Mouse (Mus musculus) CD4-positive, CD25-positive, alpha-beta regulatory T cell, adult 2 months (primary cell): ENCODE measurements around the gene Gm20388.

Source experiments
- DNase-seq: peaks from one replicate; pipeline ENCODE4 v3.0.0-alpha.2; 2012; ENCODE audit warnings: low read depth, low spot score

Gm20388 gene

DNA sequence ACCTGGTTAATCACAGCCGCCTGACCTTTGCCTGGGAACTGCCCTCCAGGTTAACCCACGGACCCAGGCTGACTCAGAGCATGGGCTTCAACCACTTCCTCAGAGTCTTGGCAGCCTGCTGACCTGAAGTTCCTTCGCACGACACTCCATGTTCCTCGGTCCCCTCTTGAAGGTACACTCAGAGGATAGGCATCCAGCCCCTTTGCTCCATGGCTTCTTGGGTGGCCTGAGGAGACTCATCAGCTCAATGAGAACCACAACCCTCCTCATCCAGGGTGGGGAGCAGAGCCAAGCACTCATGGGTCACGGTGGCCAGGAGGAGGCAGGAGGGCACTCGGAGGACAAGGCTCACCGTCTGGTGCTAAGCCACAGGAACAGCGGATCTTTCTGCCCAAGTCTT, 1015.6 kb downstream of the Gm20388 start:
- no peak for DNase-seq

DNA sequence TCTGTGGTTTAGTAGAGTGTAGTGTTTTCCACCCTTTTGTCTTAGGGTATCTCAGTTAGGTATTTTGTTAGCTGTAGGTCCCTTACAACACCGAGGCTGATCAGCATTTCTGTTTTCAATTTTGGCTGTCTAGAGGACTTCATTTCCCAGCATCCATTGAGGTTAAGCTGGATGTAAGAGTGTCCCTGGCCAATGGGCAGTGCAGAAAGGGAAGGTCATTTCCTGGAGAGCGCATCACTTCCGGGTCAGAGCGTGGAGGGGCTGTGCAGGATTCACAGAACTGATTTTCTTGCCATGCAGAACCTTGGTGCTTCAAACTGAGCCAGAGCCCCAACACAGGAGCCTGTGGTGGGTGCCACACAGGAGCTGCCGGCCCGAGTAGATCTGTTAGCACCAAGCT, 1017.4 kb downstream of the Gm20388 start:
- DNase-seq = no peak

DNA sequence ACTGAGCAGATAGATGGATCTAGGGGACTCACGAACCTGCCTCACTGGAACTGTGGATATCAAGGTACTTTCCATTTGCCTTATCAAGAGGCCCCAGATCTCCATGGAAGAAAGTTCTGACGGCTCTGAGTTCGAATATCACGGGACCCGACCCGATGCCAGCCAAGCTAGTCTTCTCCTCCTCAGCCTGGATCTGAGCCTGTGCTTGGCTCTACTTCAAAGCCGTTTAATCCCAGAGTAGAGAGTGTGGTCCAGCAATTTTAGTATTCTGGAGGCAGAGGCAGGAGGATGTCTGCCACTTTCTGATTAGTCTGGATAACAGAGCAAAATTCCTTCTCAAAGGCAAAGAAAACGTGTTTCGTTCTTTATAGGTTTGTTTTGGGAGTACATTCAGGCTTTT, 1024.0 kb downstream of the Gm20388 start:
- DNase-seq = no peak

DNA sequence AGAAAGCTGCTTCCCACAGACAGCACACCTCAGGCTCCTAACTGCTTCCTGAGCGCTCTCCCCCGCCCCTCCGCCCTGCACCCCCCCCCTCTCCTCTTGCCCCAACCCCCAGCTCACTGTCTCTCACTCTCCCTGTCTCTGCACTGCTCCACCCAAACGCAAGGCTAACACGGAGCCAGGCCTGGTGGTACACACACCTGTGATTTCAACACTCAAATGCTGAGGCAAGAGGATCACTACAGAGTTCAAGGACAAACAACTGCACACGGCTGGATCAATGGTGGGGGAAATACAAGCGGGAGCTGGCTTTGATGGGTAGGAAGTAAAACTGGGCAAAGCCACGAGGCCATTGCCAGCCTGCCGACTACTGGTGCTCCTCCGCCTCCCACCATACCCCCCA, 1026.0 kb downstream of the Gm20388 start:
- no peak for DNase-seq

DNA sequence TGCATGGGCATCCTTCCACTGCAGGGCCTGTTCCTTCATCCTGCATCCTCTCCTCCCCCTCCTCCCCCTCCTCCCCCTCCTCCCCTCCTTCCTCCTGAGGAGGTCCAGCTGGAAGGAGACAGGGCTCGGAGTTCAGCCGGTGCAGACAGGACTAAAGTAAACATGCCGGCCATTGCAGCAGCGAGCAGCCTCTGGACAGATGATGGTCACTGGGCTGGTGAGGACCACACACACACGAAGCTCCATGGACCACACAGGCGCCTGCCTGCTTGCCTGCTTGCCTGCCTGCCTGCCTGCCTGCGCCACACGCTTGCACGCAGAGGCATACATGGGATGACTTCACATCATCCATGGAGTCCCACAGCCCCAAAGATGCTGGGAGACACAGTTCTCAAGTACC, 1026.8 kb downstream of the Gm20388 start:
- no peak for DNase-seq

DNA sequence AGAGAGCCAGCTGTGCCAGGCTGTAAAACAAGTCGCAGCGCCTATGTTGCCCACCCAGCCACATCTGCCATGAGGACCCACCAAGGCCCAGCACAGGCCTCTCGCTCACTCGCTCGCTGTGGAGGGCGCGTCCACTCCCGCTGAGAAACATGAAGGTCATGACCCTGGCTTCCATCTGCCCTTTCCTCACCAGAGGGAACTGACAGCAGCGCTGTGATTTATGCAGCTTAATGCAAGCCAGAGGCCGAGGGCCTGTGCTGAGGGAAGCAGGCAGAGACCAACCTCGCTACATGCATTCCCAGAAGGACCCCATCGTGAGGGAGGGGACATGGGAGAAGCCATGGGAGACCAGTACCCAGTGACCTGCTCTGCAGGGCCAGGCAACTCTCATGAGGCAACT, 1029.6 kb downstream of the Gm20388 start:
- no peak for DNase-seq

DNA sequence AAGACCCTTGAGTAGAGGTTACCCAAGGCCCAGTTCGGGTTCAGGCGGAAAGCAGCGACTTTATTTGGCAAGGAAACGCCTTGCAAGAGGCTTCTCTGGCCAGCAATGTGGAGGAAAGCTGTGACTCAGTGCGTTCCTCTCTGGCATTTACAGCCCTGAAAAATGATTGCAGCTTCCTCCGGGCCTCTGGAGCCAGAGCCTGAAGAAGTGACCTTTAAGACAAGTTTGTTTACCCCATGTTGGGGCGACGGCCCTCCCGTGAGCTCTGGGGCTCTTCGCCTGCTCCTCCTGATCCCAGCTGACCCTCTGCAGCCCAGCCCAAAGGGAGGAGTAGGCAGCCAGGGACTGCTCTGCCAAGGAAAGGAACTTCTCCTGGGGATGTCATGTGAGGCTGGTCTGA, 1036.6 kb downstream of the Gm20388 start:
- no peak for DNase-seq

DNA sequence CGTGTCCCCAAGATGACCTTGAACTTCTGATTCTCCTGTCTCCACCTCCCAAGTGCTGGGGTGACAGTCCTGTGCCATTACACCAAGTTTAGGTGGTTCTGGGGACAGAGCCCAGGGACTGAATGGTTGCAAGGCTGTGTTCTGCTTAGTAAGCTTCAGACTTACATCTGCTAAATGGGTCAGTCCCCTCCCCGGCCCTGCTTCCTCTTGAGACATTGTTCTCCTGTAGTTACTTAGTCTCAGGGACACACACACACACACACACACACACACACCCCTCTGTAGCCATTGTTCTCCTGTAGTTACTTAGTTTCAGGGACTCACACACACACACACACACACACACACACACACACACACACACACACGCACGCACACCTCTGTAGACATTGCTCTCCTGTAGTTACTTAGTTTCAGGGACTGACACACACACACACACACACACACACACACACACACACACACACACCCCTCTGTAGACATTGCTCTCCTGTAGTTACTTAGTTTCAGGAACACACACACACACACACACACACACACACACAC, 1037.5 kb downstream of the Gm20388 start:
- no peak for DNase-seq

DNA sequence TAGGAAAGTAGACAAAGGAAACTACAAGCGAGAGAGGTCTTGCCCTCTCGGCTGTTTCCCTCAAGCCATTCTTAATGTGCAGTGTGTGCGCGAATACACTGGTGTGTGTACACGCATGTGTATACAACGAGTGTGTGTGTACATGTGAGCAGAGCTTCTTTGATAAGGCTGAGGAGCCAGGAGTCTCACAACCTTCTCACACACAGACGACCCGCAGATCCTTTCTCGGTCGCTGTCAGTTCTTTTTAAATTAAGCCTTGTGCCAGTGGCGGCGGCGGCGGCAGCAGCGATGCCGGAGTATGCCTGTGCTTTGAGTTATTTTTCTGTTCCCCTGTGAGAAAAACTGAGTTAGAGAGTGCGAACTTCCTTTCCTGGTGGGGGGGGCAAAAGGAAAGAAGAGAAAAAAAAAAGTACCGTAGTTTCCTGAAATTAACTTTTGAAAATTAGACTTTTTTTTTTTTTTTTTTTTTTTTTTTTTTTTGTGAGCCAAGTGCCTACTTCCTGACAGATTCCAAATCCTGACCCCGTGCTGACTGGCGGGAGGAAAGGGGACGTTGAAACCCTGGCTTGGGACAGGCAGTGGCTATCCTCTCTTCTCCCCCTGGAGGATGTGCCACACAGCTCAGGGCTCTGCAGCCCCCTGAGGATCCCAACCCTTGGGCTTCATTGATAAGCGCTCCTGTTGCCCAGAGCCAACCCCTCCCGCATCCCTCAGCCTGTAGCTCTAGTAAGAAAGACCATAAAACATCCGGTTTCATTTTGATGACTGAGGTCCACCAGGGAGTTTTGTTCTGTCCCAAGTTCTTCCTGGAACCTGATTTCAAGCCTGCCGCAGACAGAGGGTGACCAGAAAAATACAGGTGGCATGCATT, 1038.2 kb downstream of the Gm20388 start:
- peak; percentile 13 for DNase-seq

DNA sequence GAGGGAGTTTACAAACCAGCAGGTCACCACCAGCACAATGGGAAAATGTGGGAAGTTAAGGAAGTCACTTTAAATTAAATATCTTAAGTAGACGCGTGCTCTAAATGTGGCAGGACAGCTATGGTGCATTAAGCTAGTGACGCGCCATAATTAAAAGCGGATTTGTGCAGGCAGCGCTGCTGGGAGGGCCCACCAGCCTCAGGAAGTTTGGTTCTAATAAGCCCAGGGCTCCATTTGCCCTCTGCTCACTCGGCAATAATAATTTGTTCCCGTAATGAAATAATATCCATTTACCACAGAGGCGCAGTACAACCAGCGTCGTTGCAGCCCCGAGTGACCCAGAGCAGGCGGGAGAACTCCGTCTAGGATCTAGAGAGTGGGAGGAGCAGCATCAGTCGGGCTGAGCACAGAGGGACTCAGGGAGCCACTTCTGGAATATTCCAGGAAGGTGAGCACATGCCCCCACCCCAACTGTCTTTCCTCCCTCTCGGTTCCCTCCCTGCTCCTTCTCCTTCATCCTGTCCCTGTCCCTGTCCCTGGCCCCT, 1040.1 kb downstream of the Gm20388 start:
- no peak for DNase-seq

DNA sequence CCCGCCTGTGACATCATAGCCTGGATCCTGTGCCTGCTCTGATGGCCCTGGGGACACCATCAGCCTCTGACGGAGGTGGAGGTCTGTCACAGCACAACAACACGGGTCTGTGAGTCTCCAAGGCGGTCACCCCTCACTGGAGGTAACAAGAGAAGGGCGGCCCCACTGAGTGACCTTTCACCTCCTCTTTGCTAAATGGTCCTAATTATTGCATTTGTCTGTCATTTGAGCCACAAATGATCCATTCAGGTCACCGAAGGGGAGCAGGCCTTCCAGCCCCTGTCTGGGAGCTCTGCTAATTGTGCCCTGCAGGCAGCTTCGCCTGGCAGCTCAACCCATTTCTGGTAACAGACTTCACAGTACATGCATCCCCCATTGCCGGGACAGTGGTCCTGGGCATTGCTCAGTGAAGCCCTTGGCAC, 1048.8 kb downstream of the Gm20388 start:
- no peak for DNase-seq

DNA sequence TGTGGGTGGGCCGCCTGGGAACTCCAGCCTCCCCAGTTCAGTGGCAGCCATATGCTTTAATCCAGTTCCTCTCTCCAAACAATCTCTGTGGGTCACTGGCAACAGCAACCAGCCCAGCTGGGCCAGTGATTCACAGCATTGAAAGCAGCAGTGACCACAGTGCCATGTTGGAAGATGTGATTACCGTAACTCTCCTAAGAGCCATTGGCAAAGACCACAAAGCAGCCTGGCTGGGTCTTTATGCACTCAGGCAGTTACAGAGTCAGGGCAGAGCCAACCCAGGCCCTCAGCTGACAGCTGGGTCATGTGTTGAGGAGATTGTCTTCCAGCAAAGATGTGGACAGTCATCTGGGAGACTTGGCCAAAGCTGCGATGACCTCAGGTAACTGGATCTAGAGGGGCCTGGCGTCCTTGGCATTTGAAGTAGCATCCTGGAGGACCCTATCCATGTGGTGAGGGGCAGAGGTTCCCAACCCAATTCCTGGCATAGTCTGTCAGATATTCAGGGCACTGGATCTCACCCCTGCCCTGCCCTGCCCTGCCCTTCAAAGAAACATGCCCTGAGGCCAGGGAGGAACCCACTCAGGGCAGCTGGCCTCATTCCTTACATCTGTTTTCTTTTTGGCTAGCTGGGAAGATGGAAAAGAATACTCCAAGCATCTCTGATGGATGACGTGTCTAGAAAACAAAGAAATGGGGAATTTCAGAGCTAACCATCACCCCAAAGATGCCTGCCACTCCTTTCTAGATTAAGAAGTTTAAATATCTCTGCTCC, 1052.2 kb downstream of the Gm20388 start:
- no peak for DNase-seq

DNA sequence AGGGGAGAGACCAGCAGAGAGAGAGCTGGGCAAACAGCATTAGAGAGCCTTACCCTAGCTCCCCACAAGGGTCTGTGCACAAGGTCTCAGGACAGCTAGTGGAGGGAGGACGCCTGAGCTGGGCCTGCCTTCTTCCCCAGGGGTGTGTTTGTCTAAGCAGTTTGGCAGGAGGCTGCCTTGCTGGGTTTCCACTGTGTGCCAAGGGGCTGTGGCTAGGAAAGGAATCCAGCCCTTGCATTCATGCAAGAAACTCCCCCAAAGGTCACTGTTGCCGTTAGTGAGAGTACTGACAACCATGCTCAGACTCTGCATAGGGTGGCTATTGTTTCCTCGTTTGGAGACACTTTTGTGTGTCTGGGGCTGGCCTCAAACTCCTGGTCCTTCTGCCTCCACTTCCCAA, 1055.9 kb downstream of the Gm20388 start:
- no peak for DNase-seq

DNA sequence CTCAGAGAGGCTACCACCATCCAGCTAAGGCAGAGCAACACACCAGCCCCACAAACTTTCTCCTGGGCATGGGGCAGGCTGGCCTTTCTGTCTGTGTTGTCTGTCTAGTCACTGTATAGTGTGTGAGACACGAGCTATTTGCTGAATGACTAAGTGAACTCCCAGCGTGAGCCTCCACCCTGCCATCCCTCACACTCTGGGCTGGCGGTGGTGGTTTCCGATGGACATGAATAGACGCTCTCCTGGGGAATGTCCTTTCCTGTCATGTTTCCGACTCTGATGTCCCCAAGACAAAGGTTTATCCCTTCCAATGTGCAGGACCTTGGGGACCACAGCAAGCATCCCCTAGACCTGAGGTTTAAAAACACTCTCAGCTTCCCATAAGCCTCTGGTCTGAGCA, 1057.7 kb downstream of the Gm20388 start:
- DNase-seq = no peak

DNA sequence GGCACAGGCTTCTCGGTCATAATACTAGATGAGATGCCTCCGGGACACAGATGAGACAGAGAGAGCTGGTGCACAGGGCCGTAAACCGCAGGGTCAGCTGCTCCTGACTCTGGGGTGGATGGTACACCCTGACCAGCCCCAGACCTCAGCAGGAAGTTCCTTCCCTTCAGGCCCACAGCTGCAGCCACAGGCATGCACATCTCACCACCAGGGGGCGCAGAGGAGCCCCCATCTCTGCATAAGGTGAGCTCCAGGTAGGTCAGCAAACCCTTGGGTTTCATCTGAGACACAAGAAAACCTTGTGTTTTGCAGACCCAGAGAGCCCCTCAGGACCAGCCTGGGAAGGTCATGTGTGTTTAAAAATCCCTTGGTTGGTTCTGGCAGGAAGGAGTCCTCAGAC, 1059.7 kb downstream of the Gm20388 start:
- DNase-seq = peak; percentile 76

DNA sequence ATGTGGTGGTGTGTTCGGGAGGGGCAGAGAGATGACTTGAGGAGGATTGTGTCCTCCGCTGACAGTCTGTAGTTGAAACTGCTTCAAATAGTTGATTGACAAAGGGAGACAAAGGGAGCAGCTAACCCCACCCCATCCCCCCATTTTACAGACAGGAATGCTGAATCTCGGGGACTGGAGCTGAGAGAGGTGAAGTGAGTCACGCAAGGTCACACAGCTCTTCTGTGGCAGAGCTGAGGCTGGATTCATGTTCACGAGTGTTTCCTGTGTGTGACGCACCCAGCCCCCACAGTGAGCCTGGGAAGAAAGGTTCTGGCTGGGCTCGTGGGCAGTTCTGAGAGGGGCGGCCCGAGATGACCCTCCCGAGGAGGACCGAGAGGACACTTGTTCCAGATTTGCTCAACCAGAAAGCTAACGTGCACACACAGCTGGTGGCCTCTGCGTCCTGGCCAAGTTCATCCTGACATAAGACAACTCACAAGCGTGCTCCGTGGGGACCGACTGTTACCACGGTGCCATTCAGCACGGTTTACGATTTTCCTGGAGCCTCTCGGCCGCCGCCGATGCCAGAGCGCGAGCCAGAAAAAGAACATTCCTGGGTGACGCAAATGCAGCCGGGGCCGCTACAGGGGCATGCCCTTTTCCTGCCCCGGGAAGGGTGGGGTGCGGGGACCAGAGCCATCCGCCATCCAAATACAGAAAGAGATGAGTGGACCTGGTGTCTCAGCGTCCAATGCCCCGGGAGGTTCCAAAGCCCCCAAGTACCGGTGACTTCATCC, 1061.2 kb downstream of the Gm20388 start:
- no peak for DNase-seq

DNA sequence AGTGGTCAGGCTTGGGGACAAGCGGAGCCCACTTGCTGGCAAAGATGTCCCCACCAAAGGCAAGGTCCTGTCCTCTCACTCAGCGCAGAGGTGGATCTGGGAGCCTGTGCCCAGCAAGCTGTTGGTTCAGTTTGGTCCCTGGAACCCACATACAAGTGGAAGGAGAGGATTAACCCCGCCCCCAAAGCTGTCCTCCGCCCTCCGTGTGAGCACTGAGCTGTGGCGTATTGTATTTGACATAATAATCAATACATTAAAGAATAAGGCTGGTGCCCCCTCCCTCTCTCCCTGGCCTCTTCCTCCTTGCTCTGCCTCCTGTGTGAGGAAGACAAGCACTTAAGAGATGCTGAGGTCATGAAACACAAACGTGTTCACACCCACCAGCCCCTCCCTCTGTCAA, 1062.4 kb downstream of the Gm20388 start:
- DNase-seq = peak; percentile 15

DNA sequence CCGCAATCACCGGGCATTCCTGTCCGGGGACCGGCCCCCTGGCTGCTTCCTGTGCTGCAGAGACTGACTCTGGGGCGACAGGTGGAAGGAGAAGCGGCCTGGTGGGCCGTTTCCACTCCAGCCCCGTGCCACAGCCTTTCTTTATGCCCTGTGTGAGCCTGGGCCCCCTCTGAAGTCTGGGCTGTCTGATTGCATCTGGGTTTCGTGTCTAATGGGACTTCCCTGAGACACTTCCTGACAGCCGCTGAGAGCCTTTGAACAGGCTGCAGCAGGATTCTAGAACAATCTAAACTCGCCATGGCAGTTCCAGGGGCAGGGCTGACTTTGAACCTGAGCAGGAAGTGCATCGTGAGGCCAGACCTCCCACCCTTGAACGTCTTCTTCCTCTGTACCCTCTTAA, 1066.5 kb downstream of the Gm20388 start:
- DNase-seq = peak; percentile 62

DNA sequence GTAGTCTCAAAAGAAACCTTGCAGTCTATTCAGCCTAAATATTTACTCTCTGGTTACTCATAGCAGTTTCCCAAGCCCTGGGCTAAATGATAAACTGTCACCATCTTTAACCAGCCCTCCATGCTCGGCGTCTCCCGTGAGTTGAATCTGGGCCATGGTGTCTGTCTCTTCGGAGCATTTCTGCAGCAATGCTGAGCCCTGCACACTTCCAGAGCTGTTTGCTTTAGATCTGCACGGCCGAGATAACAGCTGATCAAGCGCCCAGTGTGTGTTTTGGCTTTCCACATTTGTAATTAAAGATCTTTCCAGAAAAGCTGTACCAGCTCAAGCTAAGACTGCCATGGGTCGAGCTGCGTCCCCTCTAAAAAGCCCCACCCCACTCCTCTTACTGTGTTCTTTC, 1068.6 kb downstream of the Gm20388 start:
- no peak for DNase-seq

DNA sequence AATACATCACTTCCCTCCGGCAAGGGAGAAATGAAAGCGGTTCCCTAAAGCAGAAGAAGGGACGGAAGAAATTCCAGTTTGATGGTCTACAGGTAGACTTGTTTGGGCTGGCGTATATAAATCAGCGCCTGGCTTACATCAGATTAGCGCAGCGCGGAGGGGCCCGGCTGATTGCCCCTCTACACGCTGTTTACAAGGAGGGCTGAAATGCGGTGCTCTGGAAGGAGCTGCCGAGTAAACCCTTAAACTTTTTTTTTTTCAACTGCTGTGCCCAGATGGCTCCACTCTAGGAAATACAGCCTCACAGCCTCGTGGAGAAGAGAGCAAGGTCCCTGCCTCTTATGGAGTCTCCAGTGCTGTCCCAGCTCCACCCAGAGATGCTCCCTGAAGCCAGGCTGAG, 1070.3 kb downstream of the Gm20388 start:
- no peak for DNase-seq

DNA sequence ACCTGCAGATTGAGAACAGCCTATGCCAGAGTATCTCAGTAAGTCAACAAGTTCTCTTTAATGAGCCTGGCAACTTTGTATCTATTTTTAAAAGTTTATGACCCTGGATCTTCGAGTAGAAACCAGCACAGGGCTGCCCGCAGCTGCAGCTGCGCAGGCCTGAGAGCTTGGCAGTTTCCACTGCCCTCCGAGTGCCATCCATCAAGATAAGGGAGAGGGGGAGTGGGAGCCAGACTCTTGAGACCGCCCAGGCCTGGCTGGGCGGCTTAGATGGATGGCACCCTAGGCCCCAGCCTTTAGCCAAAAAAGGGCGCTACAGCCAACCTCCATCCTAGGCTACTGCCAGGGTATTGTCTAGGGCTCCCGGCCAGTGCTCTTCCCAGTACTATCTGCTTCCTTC, 1074.2 kb downstream of the Gm20388 start:
- no peak for DNase-seq

DNA sequence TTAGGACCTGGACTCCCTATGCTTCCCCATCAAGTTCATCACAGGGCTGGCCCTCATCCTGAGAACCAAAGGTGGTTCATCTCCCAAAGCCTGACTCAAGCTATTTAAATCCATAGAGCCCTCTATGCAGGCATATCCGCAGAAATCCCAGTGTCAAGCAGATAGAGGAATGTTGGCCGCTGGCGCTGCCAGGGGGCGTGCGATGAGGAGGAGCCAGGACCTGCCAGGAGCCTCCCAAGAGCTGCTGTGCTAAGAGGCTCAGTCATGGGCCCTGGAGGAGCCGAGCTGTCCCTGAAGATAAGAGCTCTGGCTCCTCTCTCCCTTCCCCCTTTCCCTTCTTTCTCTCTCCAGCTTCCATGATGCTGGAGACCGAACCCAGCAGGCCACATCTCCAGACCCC, 1075.4 kb downstream of the Gm20388 start:
- no peak for DNase-seq
